Mouse (Mus musculus) spleen, adult 18-20 months (tissue): ENCODE data around the gene Olfr1302.

Experiments
- DNase-seq, 2 experiments: peaks; one replicate each; pipeline ENCODE4 v3.0.0; 2022; ENCODE audit warnings: mixed read lengths in 2 of 2

Gene Olfr1302

GRCm38 (mm10) chr2:111777129-111777528 lies at the start of gene Olfr1302:
TSS of gene Olfr1302 (plus strand) at chr2:111777429.
- no peak for DNase-seq

DNA sequence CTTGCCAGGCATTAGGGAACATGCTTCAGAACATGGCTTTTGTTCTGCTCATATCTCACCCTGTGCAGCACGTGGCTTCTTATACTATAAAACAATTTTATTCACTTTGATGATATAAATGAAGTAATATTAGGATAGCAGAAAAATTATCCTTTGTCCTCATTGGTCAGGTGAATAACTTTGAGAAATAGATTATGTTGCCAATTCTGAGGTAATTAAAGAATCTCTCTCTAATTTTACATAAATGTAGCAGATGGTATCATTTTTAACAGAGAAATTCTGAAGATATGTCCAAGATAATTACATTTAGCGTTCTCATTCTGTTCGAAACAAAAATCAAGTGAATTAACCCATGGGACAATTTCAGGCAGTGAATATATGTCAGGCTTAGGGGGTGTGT lies 26.5 kb upstream of the Olfr1302 start, which contains the start of gene Olfr1301:
Olfr1301 (plus strand) TSS at position 301 of the 400 bp plus-strand sequence.
- DNase-seq: no peak

DNA sequence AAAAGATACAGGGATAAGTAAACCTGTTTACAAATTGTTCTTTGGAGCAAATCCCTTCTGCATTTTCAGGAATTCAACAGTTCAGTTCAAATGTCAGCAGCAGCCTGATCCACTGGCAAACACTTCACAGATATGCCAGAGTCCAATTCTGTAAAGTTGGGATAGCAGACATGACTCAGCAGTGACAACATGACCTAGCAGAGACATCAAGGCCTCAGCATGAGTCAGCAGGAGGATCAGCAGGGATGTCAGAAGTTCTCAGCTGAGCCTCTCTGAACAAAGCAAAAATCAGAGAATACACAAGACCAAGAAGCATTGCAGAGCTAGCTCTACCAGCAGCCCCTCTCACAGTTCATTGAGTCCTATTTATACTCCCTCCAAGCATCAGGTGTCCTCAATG lies 35.7 kb downstream of the Olfr1302 start:
- DNase-seq: no peak

DNA sequence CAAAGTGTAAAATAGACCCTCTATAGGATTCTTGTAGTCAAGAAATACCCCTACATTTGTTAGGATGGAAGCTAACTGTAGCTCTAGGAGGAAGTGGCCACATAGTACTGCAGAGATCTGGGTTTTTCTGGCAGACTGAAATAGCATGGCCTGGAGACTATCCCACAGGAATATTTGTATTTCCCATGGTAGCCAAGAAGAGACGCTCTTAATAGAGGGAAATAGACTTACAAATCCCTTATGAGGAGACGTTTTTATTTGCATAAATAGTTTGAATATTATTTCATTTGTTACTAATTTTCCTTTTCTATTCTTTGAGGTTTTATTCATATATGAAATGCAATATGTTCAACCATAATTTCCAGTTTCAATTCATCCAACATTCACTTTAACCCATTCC lies 43.0 kb downstream of the Olfr1302 start, which contains the start of gene Olfr1303:
Olfr1303 (minus strand) TSS at position 101 of the 400 bp plus-strand sequence.
- DNase-seq: no peak
